Mouse (Mus musculus) heart, embryonic 13.5 days (tissue): ENCODE measurements around the gene Gpr173. TPM values are rescaled to one million over a fixed set of nuclear protein-coding genes. Genes with fewer than 3 reads are reported as not detected.
A peak's percentile ranks its signal among the peaks of the same experiment; 100 is the strongest.

Source experiments
- ATAC-seq: fragments of 200-750 bp; cut with Nextera tagmentation; 2 replicates; pipeline ENCODE4 v1.8.0; 2017; ENCODE audit warnings: moderate TSS enrichment; ENCODE audit not compliant: insufficient number of reproducible peaks, low FRiP score, low TSS enrichment; ENCODE audit errors: extremely low read depth
- H3K27ac ChIP-seq: fragments of 300-500 bp; sonication (generic); replicated peaks from 2 replicates; pipeline ENCODE4 v1.5.1; 2015; ENCODE audit warnings: moderate library complexity, mild to moderate bottlenecking, inconsistent platforms
- H3K27me3 ChIP-seq: fragments of 300-500 bp; sonication (generic); replicated peaks from 2 replicates; pipeline ENCODE4 v1.6.1; 2015; ENCODE audit warnings: mild to moderate bottlenecking, inconsistent platforms
- H3K36me3 ChIP-seq: fragments of 300-500 bp; sonication (generic); 2 replicates; pipeline ENCODE4 v1.6.1; 2015; ENCODE audit warnings: mild to moderate bottlenecking, inconsistent platforms
- H3K4me1 ChIP-seq: fragments of 300-500 bp; sonication (generic); 2 replicates; pipeline ENCODE4 v1.6.1; 2015; ENCODE audit warnings: inconsistent platforms
- H3K4me2 ChIP-seq: fragments of 300-500 bp; sonication (generic); 2 replicates; pipeline ENCODE4 v1.6.1; 2015; ENCODE audit warnings: inconsistent platforms, mild to moderate bottlenecking, moderate library complexity
- H3K4me3 ChIP-seq: fragments of 300-500 bp; sonication (generic); 2 replicates; pipeline ENCODE4 v1.5.1; 2015; ENCODE audit warnings: moderate library complexity, mild to moderate bottlenecking, inconsistent platforms
- H3K9ac ChIP-seq: fragments of 300-500 bp; sonication (generic); 2 replicates; pipeline ENCODE4 v1.6.1; 2015; ENCODE audit warnings: inconsistent platforms, mild to moderate bottlenecking, moderate library complexity
- H3K9me3 ChIP-seq: fragments of 300-500 bp; sonication (generic); 2 replicates; pipeline ENCODE4 v1.6.1; 2016; ENCODE audit warnings: inconsistent platforms
- WGBS: fragments of 180-500 bp; shearing (Covaris S2); methylation state at CpG from one replicate; pipeline ENCODE4 v1.1.7; 2015; ENCODE audit warnings: mixed read lengths; 5-methylcytosine and 5-hydroxymethylcytosine counted together
- polyA plus RNA-seq: library from polyadenylated mRNA; unstranded; fragments of >200 nt; fragmentation: Nextera tagmentation; extraction: Ambion mirVana; gene quantifications from 2 replicates; pipeline ENCODE4 v1.2.1, GENCODE M21; 2015

The Gpr173 gene
- 2.2 and 2.8 TPM in 2 replicates for polyA plus RNA-seq

- Histone ChIP-seq H3K9ac (peak within 1 kb of the TSS; percentile 80), H3K27ac (0 out of 2 replicates have a peak within 1 kb of the TSS, but pooled peaks have one; percentile 28), H3K4me1 (peaks cover 12% of the 10 kb centered on the region), H3K27me3 (peaks cover 69% of the 10 kb centered on the region), H3K9me3 (no peaks in the 10 kb centered on the region), H3K36me3 (no peaks in the 10 kb centered on the region), H3K4me3 (peak within 1 kb of the TSS; percentile 61), H3K4me2 (peak within 1 kb of the TSS; percentile 71)
- ATAC-seq: peak; percentile 82
- WGBS: 9% methylated on average over 22 of the region's 24 CpGs
Measured at GRCm38 (mm10) chrX:152368397-152369273, at the start of gene Gpr173. TSS of gene Gpr173 (minus strand) at chrX:152368704.

GRCm38 (mm10) chrX:152403251-152403650, 34.7 kb upstream of the Gpr173 start:
- Histone ChIP-seq H3K9me3 (no peaks in the 10 kb centered on the region), H3K4me1 (no peaks in the 10 kb centered on the region), H3K4me3 (no peak overlapping the region), H3K27me3 (peaks cover 51% of the 10 kb centered on the region), H3K36me3 (no peaks in the 10 kb centered on the region), H3K4me2 (no peak overlapping the region), H3K27ac (no peak overlapping the region), H3K9ac (no peak overlapping the region)
- 53% methylated on average over 1 of the region's 1 CpGs for WGBS
- ATAC-seq: no peak

DNA sequence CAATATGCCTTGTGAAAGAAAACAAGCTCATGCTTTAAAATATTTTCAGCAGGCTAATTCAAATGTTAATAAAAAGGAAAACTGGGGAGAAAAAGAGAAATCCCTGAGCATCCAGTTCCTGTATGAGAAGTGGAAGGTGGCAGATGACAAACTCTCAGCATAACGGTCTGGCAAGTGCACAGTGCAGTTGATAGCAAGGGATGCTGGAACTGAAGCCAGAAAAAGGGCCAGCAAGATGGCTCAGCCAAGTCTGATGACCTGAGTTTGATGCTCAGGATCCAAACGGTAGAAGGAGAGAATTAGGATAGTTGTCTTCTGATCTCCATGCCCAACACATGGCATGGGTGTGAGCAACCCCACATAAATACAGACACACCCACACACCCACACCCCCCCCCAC, 31.6 kb upstream of the Gpr173 start:
- Histone ChIP-seq H3K9ac (no peak overlapping the region), H3K4me1 (no peaks in the 10 kb centered on the region), H3K4me2 (no peak overlapping the region), H3K9me3 (no peaks in the 10 kb centered on the region), H3K27ac (no peak overlapping the region), H3K27me3 (peaks cover 51% of the 10 kb centered on the region), H3K36me3 (no peaks in the 10 kb centered on the region), H3K4me3 (no peak overlapping the region)
- 46% methylated on average over 2 of the region's 2 CpGs for WGBS
- no peak for ATAC-seq

GRCm38 (mm10) chrX:152368054-152368396, 479 bp downstream of the Gpr173 start:
- H3K4me1 ChIP-seq: peaks cover 12% of the 10 kb centered on the region
- ATAC-seq: peak; percentile 24; the same call in 1 of the 2 replicates
- H3K4me3 ChIP-seq: peak overlapping the region; percentile 61
- no peak overlapping the region for H3K27ac ChIP-seq
- 14% methylated on average over 4 of the region's 4 CpGs for WGBS
- peak overlapping the region; percentile 80 for H3K9ac ChIP-seq
- peaks cover 65% of the 10 kb centered on the region for H3K27me3 ChIP-seq
- no peaks in the 10 kb centered on the region for H3K9me3 ChIP-seq
- no peaks in the 10 kb centered on the region for H3K36me3 ChIP-seq
- H3K4me2 ChIP-seq: peak overlapping the region; percentile 71

DNA sequence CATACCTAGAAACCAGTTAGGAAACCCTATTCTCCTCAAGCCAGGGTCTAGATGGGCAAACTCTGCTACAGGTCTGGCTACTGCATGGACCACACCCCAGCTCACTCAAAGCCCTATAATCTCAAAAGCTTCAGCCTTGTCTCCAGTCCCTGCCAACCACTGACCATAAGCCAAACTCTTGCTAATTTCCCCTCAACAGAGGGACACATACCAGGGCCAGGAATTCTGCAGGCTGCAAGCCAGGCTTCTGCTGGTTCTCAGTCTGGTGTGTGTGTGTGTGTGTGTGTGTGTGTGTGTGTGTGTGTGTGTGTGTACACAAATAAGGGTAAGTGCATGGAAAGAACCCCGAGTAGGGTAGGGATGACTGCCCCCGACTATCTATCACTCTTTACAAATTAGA, 2.1 kb downstream of the Gpr173 start:
- no peak overlapping the region for H3K27ac ChIP-seq
- ATAC-seq: no peak
- 66% methylated on average over 2 of the region's 2 CpGs for WGBS
- H3K9me3 ChIP-seq: no peaks in the 10 kb centered on the region
- peaks cover 62% of the 10 kb centered on the region for H3K27me3 ChIP-seq
- H3K9ac ChIP-seq: no peak overlapping the region
- peaks cover 12% of the 10 kb centered on the region for H3K4me1 ChIP-seq
- no peak overlapping the region for H3K4me3 ChIP-seq
- H3K36me3 ChIP-seq: no peaks in the 10 kb centered on the region
- H3K4me2 ChIP-seq: no peak overlapping the region

GRCm38 (mm10) chrX:152352553-152353153, 15.9 kb downstream of the Gpr173 start:
- H3K4me1 ChIP-seq: no peaks in the 10 kb centered on the region
- peaks cover 34% of the 10 kb centered on the region for H3K27me3 ChIP-seq
- ATAC-seq: no peak
- H3K9ac ChIP-seq: no peak overlapping the region
- H3K4me2 ChIP-seq: no peak overlapping the region
- no peaks in the 10 kb centered on the region for H3K36me3 ChIP-seq
- H3K27ac ChIP-seq: no peak overlapping the region
- 17% methylated on average over 5 of the region's 5 CpGs for WGBS
- no peaks in the 10 kb centered on the region for H3K9me3 ChIP-seq
- no peak overlapping the region for H3K4me3 ChIP-seq

GRCm38 (mm10) chrX:152347041-152347440, 21.5 kb downstream of the Gpr173 start:
- Histone ChIP-seq H3K9me3 (no peaks in the 10 kb centered on the region), H3K4me1 (no peaks in the 10 kb centered on the region), H3K4me3 (no peak overlapping the region), H3K36me3 (no peaks in the 10 kb centered on the region), H3K4me2 (no peak overlapping the region), H3K27me3 (peaks cover 84% of the 10 kb centered on the region), H3K27ac (no peak overlapping the region), H3K9ac (no peak overlapping the region)
- no peak for ATAC-seq
- WGBS: 93% methylated on average over 14 of the region's 14 CpGs

- peaks cover 89% of the 10 kb centered on the region for H3K27me3 ChIP-seq
- H3K4me1 ChIP-seq: no peaks in the 10 kb centered on the region
- no peaks in the 10 kb centered on the region for H3K36me3 ChIP-seq
- no peak overlapping the region for H3K9ac ChIP-seq
- no peak overlapping the region for H3K4me2 ChIP-seq
- WGBS: 84% methylated on average over 15 of the region's 15 CpGs
- H3K4me3 ChIP-seq: no peak overlapping the region
- no peak overlapping the region for H3K27ac ChIP-seq
- ATAC-seq: no peak
- no peaks in the 10 kb centered on the region for H3K9me3 ChIP-seq
Measured at GRCm38 (mm10) chrX:152346587-152346986, 21.9 kb downstream of the Gpr173 start.

DNA sequence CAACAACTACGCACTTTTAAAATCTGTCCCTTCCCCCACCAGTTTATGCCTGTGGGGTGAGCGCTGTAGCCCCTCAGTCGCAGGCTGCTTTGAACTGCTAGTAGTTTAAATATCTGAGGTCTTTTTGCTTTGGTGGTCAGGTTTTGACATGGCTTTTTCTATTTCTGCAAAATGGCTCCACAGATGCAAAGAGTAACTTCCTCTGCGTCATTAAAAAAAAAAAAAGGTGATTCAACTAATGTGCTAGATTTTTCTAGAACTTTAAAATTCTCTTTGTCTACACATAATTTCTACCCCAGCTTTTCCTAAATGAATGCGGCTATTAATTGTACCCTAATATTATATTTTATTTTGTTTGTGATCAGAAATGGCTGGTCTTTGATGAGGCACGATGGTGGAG, 25.6 kb downstream of the Gpr173 start:
- Histone ChIP-seq H3K27ac (peak overlapping the region; percentile 86), H3K36me3 (peaks cover 23% of the 10 kb centered on the region), H3K4me1 (peaks cover 7% of the 10 kb centered on the region), H3K27me3 (peaks cover 97% of the 10 kb centered on the region), H3K4me2 (peak overlapping the region; percentile 68), H3K9ac (peak overlapping the region; percentile 71), H3K9me3 (no peaks in the 10 kb centered on the region), H3K4me3 (peak overlapping the region; percentile 70)
- WGBS: 23% methylated on average over 6 of the region's 6 CpGs
- no peak for ATAC-seq

DNA sequence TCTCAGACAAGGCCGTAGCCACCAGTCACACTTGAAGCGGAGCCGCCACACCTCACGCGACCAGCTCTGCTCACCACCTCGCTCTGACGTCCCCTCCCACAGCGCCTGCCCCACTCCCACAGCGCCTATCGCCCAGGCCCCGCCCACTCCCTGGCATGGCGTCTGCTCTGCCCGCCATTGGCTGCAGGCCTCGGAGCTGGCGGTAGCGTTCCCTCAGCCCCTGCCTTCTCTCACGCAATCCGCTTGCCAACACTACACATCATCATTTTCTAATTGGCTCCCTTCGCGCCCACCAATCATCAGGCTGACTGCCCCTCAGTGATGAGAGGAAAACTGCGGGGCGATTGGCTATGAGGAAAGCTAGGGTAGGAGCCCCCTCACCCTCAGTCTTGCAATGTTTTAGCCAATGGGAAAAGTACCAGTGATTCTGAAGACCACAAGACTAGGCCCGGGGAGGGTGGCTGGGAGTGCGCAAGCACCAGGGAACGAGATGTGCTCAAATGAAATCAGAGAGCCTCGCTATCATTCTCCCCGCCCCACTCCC, 26.1 kb downstream of the Gpr173 start, which contains the start of gene Tspyl2:
Tspyl2 (minus strand) TSS at position 68 of the 544 bp plus-strand sequence.
- peak within 1 kb of the TSS; percentile 70 for H3K4me3 ChIP-seq
- H3K27me3 ChIP-seq: peaks cover 97% of the 10 kb centered on the region
- 9% methylated on average over 24 of the region's 27 CpGs for WGBS
- ATAC-seq: peak; percentile 95
- H3K9me3 ChIP-seq: no peaks in the 10 kb centered on the region
- H3K27ac ChIP-seq: peak within 1 kb of the TSS; percentile 86
- H3K9ac ChIP-seq: peak within 1 kb of the TSS; percentile 88
- peak within 1 kb of the TSS; percentile 68 for H3K4me2 ChIP-seq
- H3K4me1 ChIP-seq: peaks cover 7% of the 10 kb centered on the region
- H3K36me3 ChIP-seq: peaks cover 23% of the 10 kb centered on the region

DNA sequence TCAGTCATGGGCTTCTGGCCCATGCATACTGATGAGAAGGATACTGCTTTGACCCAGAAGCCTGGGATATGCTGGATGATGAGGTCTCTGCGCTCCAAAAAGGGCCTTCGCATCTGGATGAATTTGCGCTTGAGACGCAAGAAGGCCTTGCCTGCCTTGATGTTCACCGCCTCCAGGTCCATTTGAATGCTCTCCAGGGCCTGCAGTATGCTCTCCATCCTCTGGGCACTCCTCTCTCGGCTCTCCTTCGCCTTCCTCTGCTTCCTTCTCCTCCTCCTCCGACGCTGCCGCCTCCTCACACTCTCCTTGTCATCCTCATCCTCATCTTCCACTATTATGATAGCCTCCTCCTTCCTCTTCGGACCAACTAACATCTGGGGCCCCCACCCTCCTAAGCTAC, 27.0 kb downstream of the Gpr173 start:
- Histone ChIP-seq H3K9ac (peak overlapping the region; percentile 88), H3K36me3 (peaks cover 23% of the 10 kb centered on the region), H3K27me3 (peaks cover 97% of the 10 kb centered on the region), H3K4me3 (peak overlapping the region; percentile 70), H3K27ac (peak overlapping the region; percentile 83), H3K9me3 (no peaks in the 10 kb centered on the region), H3K4me1 (peaks cover 13% of the 10 kb centered on the region), H3K4me2 (peak overlapping the region; percentile 68)
- ATAC-seq: no peak
- WGBS: 24% methylated on average over 11 of the region's 11 CpGs
